Mouse (Mus musculus) embryonic fibroblast, embryonic 13.5 days (primary cell): ENCODE measurements around the gene Fam222b.

Source experiments
- CTCF ChIP-seq: IDR thresholded peaks from 2 replicates; pipeline ENCODE4 v1.5.1; 2011; ENCODE audit warnings: mild to moderate bottlenecking, control low read depth, low read length, moderate library complexity, borderline replicate concordance; ENCODE audit not compliant: insufficient read depth
- POLR2A ChIP-seq: IDR thresholded peaks from 2 replicates; pipeline ENCODE4 v1.6.1; 2011; ENCODE audit warnings: low read depth, mild to moderate bottlenecking, control low read depth, low read length, moderate library complexity

DNA sequence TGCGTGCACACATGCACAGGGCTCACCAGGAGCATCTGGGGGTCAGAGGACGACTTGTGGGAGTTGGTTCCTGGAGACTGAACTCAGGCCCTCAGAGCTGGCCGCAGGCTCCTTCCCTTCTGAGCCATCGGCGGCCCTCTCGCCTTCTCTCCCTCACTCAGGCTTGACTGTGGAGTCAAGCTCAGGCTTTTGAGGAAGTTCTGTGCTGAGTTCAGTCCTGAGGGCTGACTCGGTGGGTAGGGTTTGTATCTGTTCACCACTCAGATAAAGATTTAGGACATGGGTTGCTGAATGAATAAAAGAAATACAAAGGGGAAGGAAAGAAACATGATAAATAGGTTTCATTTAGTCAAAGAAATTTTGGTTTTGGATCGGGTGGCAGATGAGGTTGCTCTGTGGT is 25.4 kb downstream of the Fam222b start:
- TF ChIP-seq POLR2A (no peak), CTCF (no peak)
